9 mouse cellular contexts compared by ENCODE assay signal in genomic region chr7:68264028-68264453, GRCm38 (mm10). TPM values are rescaled to one million over a fixed set of nuclear protein-coding genes. Genes with fewer than 3 reads are reported as not detected.
DNase-seq lines count a peak whose midpoint lies in the region; ATAC-seq and TF ChIP-seq lines count a peak whose summit lies in the region.
"Had no signal": no experiment of that assay in that cellular context is flagged by ENCODE, and none has a peak within 500 bp of the region (broad histone marks: within the 10 kb centered on the region; RNA-seq: fewer than 3 reads in every experiment).

Gene Pgpep1l, minus strand, starts transcription at chr7:68264233.

- no peak for DNase-seq in spleen, adult 2 months (ENCODE audit: low read depth in 1 of 2, low spot score in 2 of 2)
- no peak for DNase-seq in spleen, postnatal 4 days (ENCODE audit: low spot score in 2 of 2)
- DNase-seq in embryonic facial prominence, embryonic 11.5 days (ENCODE audit: low spot score), result peak; percentile 53
- DNase-seq in heart, embryonic 10.5 days (ENCODE audit: low spot score), result no peak
- peak; percentile 68 to 80 for DNase-seq in kidney, adult 8-10 months
- peak; percentile 34 to 49 for DNase-seq in lung, adult 18-20 months
- no peak for DNase-seq in spleen, postnatal 36 days (ENCODE audit: low spot score in 2 of 2)

- no peak; the same call in 1 of the 2 replicates for ATAC-seq in embryonic facial prominence, embryonic 11.5 days (replicated peaks; ENCODE audit: insufficient number of reproducible peaks, low FRiP score, low TSS enrichment, low read depth)

- H3K27ac ChIP-seq in spleen, adult 2 months (ENCODE audit: insufficient read depth, low read length), result peak within 1 kb of the TSS; percentile 10
- no peak within 1 kb of the TSS for H3K27ac ChIP-seq in embryonic facial prominence, embryonic 11.5 days (replicated peaks; ENCODE audit: low read depth, low read length)
- peak within 1 kb of the TSS; percentile 49 for H3K27ac ChIP-seq in heart, embryonic 10.5 days
- peak within 1 kb of the TSS; percentile 25; the same call in 1 of the 2 replicates for H3K27ac ChIP-seq in olfactory bulb, adult 2 months (ENCODE audit: insufficient read depth, low read depth, low read length)
- H3K27ac ChIP-seq: macrophage had no signal

- H3K4me3 ChIP-seq in spleen, adult 2 months (ENCODE audit: extremely low read depth, insufficient read depth, insufficient read length), result peak within 1 kb of the TSS; percentile 34; the same call in 1 of the 2 replicates
- peak within 1 kb of the TSS; percentile 3; the same call in 1 of the 2 replicates for H3K4me3 ChIP-seq in embryonic facial prominence, embryonic 11.5 days (ENCODE audit: low read depth, low read length)
- H3K4me3 ChIP-seq in heart, embryonic 10.5 days, result peak within 1 kb of the TSS; percentile 57
- H3K4me3 ChIP-seq in olfactory bulb, adult 2 months (ENCODE audit: insufficient read depth, low read depth, low read length), result peak within 1 kb of the TSS; percentile 37

- no peak for TF ChIP-seq CTCF in spleen, adult 2 months (IDR thresholded peaks at IDR 0.05; ENCODE audit: extremely low read depth, insufficient read depth, insufficient read length, insufficient replicate concordance)
- no peak for TF ChIP-seq CTCF in olfactory bulb, adult 2 months (IDR thresholded peaks at IDR 0.05; ENCODE audit: insufficient read depth, low read depth, low read length)

- H3K4me2 ChIP-seq in embryonic facial prominence, embryonic 11.5 days (ENCODE audit: low read depth, low read length), result peak within 1 kb of the TSS; percentile 10

- H3K27me3 ChIP-seq in spleen, adult 2 months (ENCODE audit: control insufficient read depth, insufficient read depth, low read length), result no peaks in the 10 kb centered on the region
- H3K27me3 ChIP-seq in embryonic facial prominence, embryonic 11.5 days (ENCODE audit: control insufficient read depth, insufficient read depth, low read length), result no peaks in the 10 kb centered on the region
- peaks cover 17% of the 10 kb centered on the region for H3K27me3 ChIP-seq in heart, embryonic 10.5 days (ENCODE audit: insufficient read depth, poor library complexity, severe bottlenecking)

- no peak within 1 kb of the TSS for H3K9ac ChIP-seq in embryonic facial prominence, embryonic 11.5 days (replicated peaks; ENCODE audit: low read length)

- no peak for TF ChIP-seq POLR2A in spleen, adult 2 months (IDR thresholded peaks at IDR 0.05; ENCODE audit: low read depth, low read length)
- no peak for TF ChIP-seq POLR2A in olfactory bulb, adult 2 months (IDR thresholded peaks at IDR 0.05; ENCODE audit: insufficient read depth, low read depth, low read length)

- 37% methylated on average over 25 of the region's 25 CpGs for WGBS in spleen, adult 2 months
- 3% methylated on average over 25 of the region's 25 CpGs for WGBS in embryonic facial prominence, embryonic 11.5 days
- 4% methylated on average over 25 of the region's 25 CpGs for WGBS in heart, embryonic 10.5 days
- 11% methylated on average over 25 of the region's 25 CpGs for WGBS in olfactory bulb, adult 2 months

- H3K9me3 ChIP-seq in embryonic facial prominence, embryonic 11.5 days (replicated peaks; ENCODE audit: control insufficient read depth, low read length), result no peaks in the 10 kb centered on the region
- no peaks in the 10 kb centered on the region for H3K9me3 ChIP-seq in heart, embryonic 10.5 days

- H3K4me1 ChIP-seq in spleen, adult 2 months (ENCODE audit: control insufficient read depth, insufficient read depth, insufficient read length), result peaks cover 11% of the 10 kb centered on the region; the same call in 1 of the 2 replicates
- H3K4me1 ChIP-seq in embryonic facial prominence, embryonic 11.5 days (ENCODE audit: control insufficient read depth, insufficient read depth, low read length), result 0 out of 2 replicates have a peak, but pooled peaks cover 2% of the 10 kb centered on the region
- peaks cover 25% of the 10 kb centered on the region for H3K4me1 ChIP-seq in heart, embryonic 10.5 days
- peaks cover 16% of the 10 kb centered on the region for H3K4me1 ChIP-seq in olfactory bulb, adult 2 months (ENCODE audit: control insufficient read depth, insufficient read depth, low read length)

- H3K36me3 ChIP-seq in spleen, adult 2 months (ENCODE audit: control insufficient read depth, insufficient read depth, low read length), result no peaks in the 10 kb centered on the region
- H3K36me3 ChIP-seq in embryonic facial prominence, embryonic 11.5 days (replicated peaks; ENCODE audit: control insufficient read depth, insufficient read depth, low read depth, low read length), result no peaks in the 10 kb centered on the region
- H3K36me3 ChIP-seq in heart, embryonic 10.5 days, result no peaks in the 10 kb centered on the region

RNA-seq across cellular contexts. Expression of gene Pgpep1l, which starts in this region (rescaled TPM):
- polyA plus RNA-seq in spleen, adult 2 months (2012; rRNA removed), result 0.36 and 0.53 TPM in 2 replicates
- polyA plus RNA-seq in embryonic facial prominence, embryonic 11.5 days (2014; fragmentation: Nextera tagmentation; extraction: Ambion mirVana), result not detected in 2 replicates
- not detected in 2 replicates for polyA plus RNA-seq in heart, embryonic 10.5 days (2016; fragmentation: Nextera tagmentation; extraction: Ambion mirVana)
- polyA plus RNA-seq in olfactory bulb, adult 2 months (2012; ENCODE audit: insufficient read depth, insufficient read length, low replicate concordance, missing spikeins), result not detected in 2 replicates

Comparison
In these comparisons a context has a peak if more than half of its experiments do, and no peak if none do; other contexts are left out.
1. Peak in DNase-seq, H3K4me3 ChIP-seq and H3K4me2 ChIP-seq in embryonic facial prominence, embryonic 11.5 days; RNA of the gene not detected or under 1 TPM.
2. DNase-seq: peak in kidney, adult 8-10 months (2 of 2) and lung, adult 18-20 months (2 of 2); none in spleen, adult 2 months (0 of 2), spleen, postnatal 4 days (0 of 2), heart, embryonic 10.5 days (single experiment) and spleen, postnatal 36 days (0 of 2).
3. H3K4me3 ChIP-seq: peak in every context shown above with its lines; median percentile 57 in heart, embryonic 10.5 days; 37 in olfactory bulb, adult 2 months; 34 in spleen, adult 2 months; 3 in embryonic facial prominence, embryonic 11.5 days.